Mouse (Mus musculus): ENCODE results near the gene Zglp1. TPM values are rescaled to one million over a fixed set of nuclear protein-coding genes. Genes with fewer than 3 reads are reported as not detected.

Gene Zglp1
- 0.43 TPM in 1 of 2 replicates, not detected in the other for polyA plus RNA-seq (2015; fragmentation: Nextera tagmentation; extraction: Ambion mirVana)

DNA sequence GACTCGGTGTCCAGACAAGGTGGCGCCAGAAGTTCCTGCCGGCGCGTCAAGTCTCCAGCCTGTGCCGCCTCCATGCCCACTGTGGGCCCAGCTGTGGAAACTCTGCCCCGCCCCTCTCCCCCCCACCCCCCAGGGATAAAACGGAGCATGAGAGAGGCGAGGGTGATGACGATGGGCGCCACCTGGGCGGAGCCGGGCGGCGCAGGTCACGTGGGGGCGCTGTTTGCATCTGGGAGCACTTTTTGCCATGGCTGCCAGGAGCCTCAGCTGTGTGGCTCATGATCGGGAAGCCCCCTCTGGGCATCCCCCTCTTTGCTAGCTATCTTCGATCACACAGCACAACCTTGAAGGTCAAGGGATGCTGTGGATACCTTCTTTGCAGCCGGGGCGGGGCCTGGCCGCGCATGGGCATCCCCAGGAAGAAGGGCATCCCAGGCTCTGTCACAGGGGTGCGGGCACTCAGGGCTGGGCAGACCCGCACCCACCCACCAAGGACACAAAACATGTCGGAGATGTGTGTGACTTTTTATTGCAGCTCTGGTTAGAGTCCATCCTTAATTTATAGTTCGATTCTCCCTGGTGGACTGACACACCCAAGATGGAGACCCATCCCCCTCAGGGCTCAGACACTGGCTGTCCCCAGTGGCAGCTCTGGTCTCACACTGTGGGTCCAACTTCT, at the start of gene Zglp1:
Gene Zglp1, minus strand, starts transcription at position 88 of the 679 bp plus-strand sequence.
- H3K4me3 ChIP-seq (ENCODE audit: low read depth, low read length) = no peak within 1 kb of the TSS
- H3K9ac ChIP-seq (ENCODE audit: low read depth, low read length) = no peak within 1 kb of the TSS
- peaks cover 6% of the 10 kb centered on the region; the same call in 1 of the 2 replicates for H3K36me3 ChIP-seq (ENCODE audit: control insufficient read depth, insufficient read depth)
- ATAC-seq (ENCODE audit: low read depth) = no peak
- H3K4me1 ChIP-seq (ENCODE audit: control insufficient read depth, low read depth, low read length) = peaks cover 4% of the 10 kb centered on the region
- H3K9me3 ChIP-seq (replicated peaks; ENCODE audit: control insufficient read depth, low read length) = no peaks in the 10 kb centered on the region
- H3K27me3 ChIP-seq (ENCODE audit: control insufficient read depth, insufficient read depth, low read depth, low read length) = no peaks in the 10 kb centered on the region
- no peak within 1 kb of the TSS for H3K4me2 ChIP-seq (ENCODE audit: low read depth, low read length)
- 81% methylated on average over 27 of the region's 27 CpGs for WGBS (ENCODE audit: insufficient replicate concordance)
- H3K27ac ChIP-seq (ENCODE audit: low read length) = no peak within 1 kb of the TSS

- Histone ChIP-seq H3K27ac (ENCODE audit: low read length) (no peak overlapping the region), H3K27me3 (ENCODE audit: control insufficient read depth, insufficient read depth, low read depth, low read length) (no peaks in the 10 kb centered on the region), H3K4me3 (ENCODE audit: low read depth, low read length) (no peak overlapping the region), H3K4me2 (ENCODE audit: low read depth, low read length) (no peak overlapping the region), H3K9me3 (replicated peaks; ENCODE audit: control insufficient read depth, low read length) (no peaks in the 10 kb centered on the region), H3K9ac (ENCODE audit: low read depth, low read length) (no peak overlapping the region), H3K36me3 (ENCODE audit: control insufficient read depth, insufficient read depth) (no peaks in the 10 kb centered on the region), H3K4me1 (ENCODE audit: control insufficient read depth, low read depth, low read length) (no peaks in the 10 kb centered on the region)
- ATAC-seq (ENCODE audit: low read depth) = no peak
- WGBS (ENCODE audit: insufficient replicate concordance) = 77% methylated on average over 8 of the region's 8 CpGs
These were observed 48.2 kb upstream of the Zglp1 start for GRCm38 (mm10) chr9:21115105-21115504.

- WGBS (ENCODE audit: insufficient replicate concordance) = 81% methylated on average over 7 of the region's 7 CpGs
These were observed 47.3 kb upstream of the Zglp1 start for GRCm38 (mm10) chr9:21114190-21114589.

DNA sequence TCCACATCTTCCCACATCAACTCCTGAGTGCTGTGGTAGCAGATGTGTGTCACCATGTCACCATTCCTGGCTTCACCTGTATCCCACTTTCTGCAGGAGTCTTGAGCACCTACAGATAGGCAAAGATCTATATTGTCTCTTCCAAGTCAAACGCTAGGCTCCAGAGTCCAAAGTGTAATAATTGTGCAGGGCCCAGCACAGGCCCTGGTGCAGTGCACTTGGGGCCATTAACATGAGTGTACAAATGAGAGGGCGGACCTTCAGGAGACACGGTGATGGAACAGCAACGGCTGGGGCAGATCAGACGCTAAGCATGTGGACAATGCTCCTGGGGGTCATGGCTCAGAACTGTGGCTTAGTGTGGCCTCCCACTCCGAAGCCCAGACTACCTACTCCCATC, 46.9 kb upstream of the Zglp1 start:
- ATAC-seq (ENCODE audit: low read depth) = no peak

More at GRCm38 (mm10) chr9:21114190-21114589, 47.3 kb upstream of the Zglp1 start:
- H3K36me3 ChIP-seq (ENCODE audit: control insufficient read depth, insufficient read depth) = no peaks in the 10 kb centered on the region
- H3K4me3 ChIP-seq (ENCODE audit: low read depth, low read length) = no peak overlapping the region
- H3K9ac ChIP-seq (ENCODE audit: low read depth, low read length) = no peak overlapping the region
- no peak overlapping the region for H3K27ac ChIP-seq (ENCODE audit: low read length)
- H3K27me3 ChIP-seq (ENCODE audit: control insufficient read depth, insufficient read depth, low read depth, low read length) = no peaks in the 10 kb centered on the region
- ATAC-seq (ENCODE audit: low read depth) = no peak
- H3K4me2 ChIP-seq (ENCODE audit: low read depth, low read length) = no peak overlapping the region
- H3K4me1 ChIP-seq (ENCODE audit: control insufficient read depth, low read depth, low read length) = no peaks in the 10 kb centered on the region
- H3K9me3 ChIP-seq (replicated peaks; ENCODE audit: control insufficient read depth, low read length) = no peaks in the 10 kb centered on the region

GRCm38 (mm10) chr9:21107607-21108237, 40.8 kb upstream of the Zglp1 start:
- no peak overlapping the region for H3K4me2 ChIP-seq (ENCODE audit: low read depth, low read length)
- no peaks in the 10 kb centered on the region for H3K36me3 ChIP-seq (ENCODE audit: control insufficient read depth, insufficient read depth)
- no peak overlapping the region for H3K27ac ChIP-seq (ENCODE audit: low read length)
- H3K27me3 ChIP-seq (ENCODE audit: control insufficient read depth, insufficient read depth, low read depth, low read length) = no peaks in the 10 kb centered on the region
- H3K9me3 ChIP-seq (replicated peaks; ENCODE audit: control insufficient read depth, low read length) = no peaks in the 10 kb centered on the region
- peaks cover 37% of the 10 kb centered on the region for H3K4me1 ChIP-seq (ENCODE audit: control insufficient read depth, low read depth, low read length)
- 65% methylated on average over 23 of the region's 23 CpGs for WGBS (ENCODE audit: insufficient replicate concordance)
- H3K4me3 ChIP-seq (ENCODE audit: low read depth, low read length) = no peak overlapping the region
- H3K9ac ChIP-seq (ENCODE audit: low read depth, low read length) = no peak overlapping the region
- no peak for ATAC-seq (ENCODE audit: low read depth)

More for the DNA sequence above, 46.9 kb upstream of the Zglp1 start:
- Histone ChIP-seq H3K4me3 (ENCODE audit: low read depth, low read length) (no peak overlapping the region), H3K27me3 (ENCODE audit: control insufficient read depth, insufficient read depth, low read depth, low read length) (no peaks in the 10 kb centered on the region), H3K36me3 (ENCODE audit: control insufficient read depth, insufficient read depth) (no peaks in the 10 kb centered on the region), H3K27ac (ENCODE audit: low read length) (no peak overlapping the region), H3K9ac (ENCODE audit: low read depth, low read length) (no peak overlapping the region), H3K4me2 (ENCODE audit: low read depth, low read length) (no peak overlapping the region), H3K4me1 (ENCODE audit: control insufficient read depth, low read depth, low read length) (no peaks in the 10 kb centered on the region), H3K9me3 (replicated peaks; ENCODE audit: control insufficient read depth, low read length) (no peaks in the 10 kb centered on the region)
- 79% methylated on average over 6 of the region's 6 CpGs for WGBS (ENCODE audit: insufficient replicate concordance)

DNA sequence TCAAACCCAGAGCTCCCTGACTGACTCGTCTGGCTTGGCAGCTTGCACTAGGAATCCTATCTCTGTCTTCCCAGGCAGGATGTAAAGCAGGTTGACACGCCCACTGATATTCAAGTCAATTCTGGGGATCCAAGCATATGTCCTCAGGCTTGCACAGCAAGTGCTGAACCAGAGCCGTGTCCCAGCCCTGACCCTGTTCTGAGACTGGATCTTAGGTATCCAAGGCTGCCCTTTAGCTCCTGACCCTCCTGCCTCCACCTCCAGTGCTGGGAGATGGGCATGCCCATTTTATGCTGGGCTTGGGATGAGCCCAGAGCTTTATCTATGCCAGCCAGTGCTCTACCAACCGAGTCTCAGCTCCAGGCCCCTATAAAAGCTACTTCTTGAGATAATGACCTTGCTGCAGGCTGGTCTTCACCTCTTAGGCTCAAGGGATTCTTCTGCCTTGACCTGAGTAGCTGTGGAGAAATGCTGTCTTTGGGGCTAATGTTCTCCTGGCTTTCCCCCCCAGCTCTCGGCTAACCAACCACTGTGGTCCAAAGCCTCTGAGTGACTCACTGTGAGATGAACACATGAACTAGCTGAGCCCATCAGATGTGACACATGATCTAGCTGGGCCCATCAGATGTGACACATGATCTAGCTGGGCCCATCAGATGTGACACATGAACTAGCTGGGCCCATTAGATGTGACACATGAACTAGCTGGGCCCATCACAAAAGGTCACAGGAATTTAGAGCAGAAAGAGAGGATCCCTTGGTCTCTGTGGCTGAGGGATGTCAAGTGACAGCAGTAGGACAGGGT, 39.1 kb upstream of the Zglp1 start:
- 29% methylated on average over 5 of the region's 5 CpGs for WGBS (ENCODE audit: insufficient replicate concordance)
- Histone ChIP-seq H3K27me3 (ENCODE audit: control insufficient read depth, insufficient read depth, low read depth, low read length) (no peaks in the 10 kb centered on the region), H3K4me3 (ENCODE audit: low read depth, low read length) (no peak overlapping the region; the same call in 1 of the 2 replicates), H3K9me3 (replicated peaks; ENCODE audit: control insufficient read depth, low read length) (no peaks in the 10 kb centered on the region), H3K27ac (ENCODE audit: low read length) (peak overlapping the region; percentile 85), H3K4me1 (ENCODE audit: control insufficient read depth, low read depth, low read length) (peaks cover 37% of the 10 kb centered on the region), H3K4me2 (ENCODE audit: low read depth, low read length) (peak overlapping the region; percentile 33), H3K9ac (ENCODE audit: low read depth, low read length) (peak overlapping the region; percentile 21; the same call in 1 of the 2 replicates), H3K36me3 (ENCODE audit: control insufficient read depth, insufficient read depth) (no peaks in the 10 kb centered on the region)
- peak; percentile 86 for ATAC-seq (ENCODE audit: low read depth)

- H3K36me3 ChIP-seq (ENCODE audit: control insufficient read depth, insufficient read depth) = no peaks in the 10 kb centered on the region
- peaks cover 45% of the 10 kb centered on the region for H3K4me1 ChIP-seq (ENCODE audit: control insufficient read depth, low read depth, low read length)
- no peak for ATAC-seq (ENCODE audit: low read depth)
- H3K4me2 ChIP-seq (ENCODE audit: low read depth, low read length) = no peak overlapping the region
- no peaks in the 10 kb centered on the region for H3K27me3 ChIP-seq (ENCODE audit: control insufficient read depth, insufficient read depth, low read depth, low read length)
- no peak overlapping the region for H3K9ac ChIP-seq (ENCODE audit: low read depth, low read length)
- H3K9me3 ChIP-seq (replicated peaks; ENCODE audit: control insufficient read depth, low read length) = no peaks in the 10 kb centered on the region
- H3K27ac ChIP-seq (ENCODE audit: low read length) = no peak overlapping the region; the same call in 1 of the 2 replicates
- 79% methylated on average over 6 of the region's 6 CpGs for WGBS (ENCODE audit: insufficient replicate concordance)
- no peak overlapping the region for H3K4me3 ChIP-seq (ENCODE audit: low read depth, low read length)
These were observed 37.9 kb upstream of the Zglp1 start for GRCm38 (mm10) chr9:21104814-21105213.

DNA sequence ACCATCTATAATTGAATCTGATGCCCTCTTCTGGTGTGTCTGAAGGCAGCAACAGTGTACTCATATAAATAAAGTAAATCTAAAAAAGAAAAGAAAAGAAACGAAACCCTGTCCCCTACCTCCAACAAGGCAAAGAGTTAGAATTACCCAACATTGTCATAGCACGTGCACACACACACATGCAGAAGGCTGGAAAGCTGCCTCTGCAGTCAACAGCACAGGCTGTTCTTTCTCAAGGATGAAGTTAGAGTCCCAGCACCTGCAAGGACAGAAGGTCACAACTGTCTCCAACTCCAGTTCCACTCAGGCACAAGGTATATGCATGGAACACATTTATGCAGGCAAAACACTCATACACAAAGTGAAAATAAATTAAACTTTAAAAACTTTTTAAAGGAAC, 35.2 kb upstream of the Zglp1 start:
- H3K9me3 ChIP-seq (replicated peaks; ENCODE audit: control insufficient read depth, low read length) = no peaks in the 10 kb centered on the region
- no peak overlapping the region for H3K27ac ChIP-seq (ENCODE audit: low read length)
- H3K9ac ChIP-seq (ENCODE audit: low read depth, low read length) = no peak overlapping the region
- ATAC-seq (ENCODE audit: low read depth) = no peak
- peaks cover 45% of the 10 kb centered on the region for H3K4me1 ChIP-seq (ENCODE audit: control insufficient read depth, low read depth, low read length)
- 80% methylated on average over 2 of the region's 2 CpGs for WGBS (ENCODE audit: insufficient replicate concordance)
- no peak overlapping the region for H3K4me2 ChIP-seq (ENCODE audit: low read depth, low read length)
- no peaks in the 10 kb centered on the region for H3K27me3 ChIP-seq (ENCODE audit: control insufficient read depth, insufficient read depth, low read depth, low read length)
- no peaks in the 10 kb centered on the region for H3K36me3 ChIP-seq (ENCODE audit: control insufficient read depth, insufficient read depth)
- no peak overlapping the region for H3K4me3 ChIP-seq (ENCODE audit: low read depth, low read length)
